In genomic region chr15:101803052-101803822, GRCm38 (mm10) we compare ENCODE assay signal across 14 mouse cellular contexts. TPM values are rescaled to one million over a fixed set of nuclear protein-coding genes. Genes with fewer than 3 reads are reported as not detected.
DNase-seq lines count a peak whose midpoint lies in the region; ATAC-seq lines count a peak whose summit lies in the region.
"Had no signal": no experiment of that assay in that cellular context is flagged by ENCODE, and none has a peak within 500 bp of the region (broad histone marks: within the 10 kb centered on the region; RNA-seq: fewer than 3 reads in every experiment).

No protein-coding gene starts in this region.

- H3K27ac ChIP-seq in forebrain, embryonic 15.5 days (replicated peaks), result peak overlapping the region; percentile 45
- H3K27ac ChIP-seq in hindbrain, embryonic 14.5 days, result peak overlapping the region; percentile 53; the same call in 1 of the 2 replicates
- no peak overlapping the region for H3K27ac ChIP-seq in midbrain, embryonic 16.5 days (ENCODE audit: low read length)

- intact Hi-C loops in left cerebral cortex, postnatal 4 days (cut with DNase I), result no loop called here

- ATAC-seq in forebrain, embryonic 15.5 days (replicated peaks), result peak; percentile 80
- ATAC-seq in hindbrain, embryonic 14.5 days (ENCODE audit: low FRiP score), result peak; percentile 27; the same call in 1 of the 2 replicates
- ATAC-seq in midbrain, embryonic 16.5 days, result peak; percentile 60; the same call in 1 of the 2 replicates
- no peak for ATAC-seq in granulocyte monocyte progenitor cell, adult 5-6 weeks (replicated peaks; ENCODE audit: poor library complexity, severe bottlenecking)
- ATAC-seq in megakaryocyte, adult 5-6 weeks (ENCODE audit: poor library complexity, severe bottlenecking), result no peak
- ATAC-seq: intestine, embryonic 16.5 days had no signal

- peaks cover 17% of the 10 kb centered on the region for H3K4me1 ChIP-seq in forebrain, embryonic 15.5 days
- H3K4me1 ChIP-seq in hindbrain, embryonic 14.5 days (replicated peaks; ENCODE audit: control insufficient read depth, insufficient read depth, low read length), result peaks cover 10% of the 10 kb centered on the region; the same call in 1 of the 2 replicates
- H3K4me1 ChIP-seq in midbrain, embryonic 16.5 days (ENCODE audit: control insufficient read depth, insufficient read depth, low read length), result peaks cover 9% of the 10 kb centered on the region

- peak; percentile 54 for DNase-seq in left cerebral cortex, adult 11 months (ENCODE audit: low spot score)
- DNase-seq in left cerebral cortex, postnatal 4 days, result no peak
- DNase-seq in hindbrain, embryonic 14.5 days (ENCODE audit: low spot score), result no peak
- DNase-seq: cerebellum, adult 9-10 months; thymus, postnatal 4 days had no signal

- no peak overlapping the region for H3K4me3 ChIP-seq in forebrain, embryonic 15.5 days
- no peak overlapping the region for H3K4me3 ChIP-seq in hindbrain, embryonic 14.5 days (replicated peaks; ENCODE audit: low read length)
- no peak overlapping the region for H3K4me3 ChIP-seq in midbrain, embryonic 16.5 days (ENCODE audit: low read depth, low read length)

- WGBS in forebrain, embryonic 15.5 days, result 72% methylated on average over 11 of the region's 11 CpGs
- WGBS in hindbrain, embryonic 14.5 days, result 57% methylated on average over 11 of the region's 11 CpGs
- WGBS in midbrain, embryonic 16.5 days, result 57% methylated on average over 11 of the region's 11 CpGs

- H3K27me3 ChIP-seq in forebrain, embryonic 15.5 days, result no peaks in the 10 kb centered on the region
- no peaks in the 10 kb centered on the region for H3K27me3 ChIP-seq in hindbrain, embryonic 14.5 days (ENCODE audit: control insufficient read depth, insufficient read depth, low read length)
- no peaks in the 10 kb centered on the region for H3K27me3 ChIP-seq in midbrain, embryonic 16.5 days (ENCODE audit: control insufficient read depth, insufficient read depth, low read depth, low read length)

- H3K4me2 ChIP-seq in forebrain, embryonic 15.5 days (replicated peaks), result no peak overlapping the region
- H3K4me2 ChIP-seq in hindbrain, embryonic 14.5 days (replicated peaks), result no peak overlapping the region
- H3K4me2 ChIP-seq in midbrain, embryonic 16.5 days (ENCODE audit: low read length), result no peak overlapping the region
- H3K4me2 ChIP-seq: liver, embryonic 11.5 days had no signal

- no peaks in the 10 kb centered on the region for H3K36me3 ChIP-seq in forebrain, embryonic 15.5 days
- no peaks in the 10 kb centered on the region for H3K36me3 ChIP-seq in hindbrain, embryonic 14.5 days (replicated peaks; ENCODE audit: control insufficient read depth, insufficient read depth)
- H3K36me3 ChIP-seq in midbrain, embryonic 16.5 days (ENCODE audit: control insufficient read depth, insufficient read depth, low read length), result no peaks in the 10 kb centered on the region

- no peak overlapping the region for H3K9ac ChIP-seq in forebrain, embryonic 15.5 days (replicated peaks)
- H3K9ac ChIP-seq in hindbrain, embryonic 14.5 days, result no peak overlapping the region
- no peak overlapping the region for H3K9ac ChIP-seq in midbrain, embryonic 16.5 days (ENCODE audit: low read depth, low read length)

- H3K9me3 ChIP-seq in forebrain, embryonic 15.5 days, result no peaks in the 10 kb centered on the region
- no peaks in the 10 kb centered on the region for H3K9me3 ChIP-seq in hindbrain, embryonic 14.5 days (ENCODE audit: control insufficient read depth, low read length)
- H3K9me3 ChIP-seq in midbrain, embryonic 16.5 days (replicated peaks; ENCODE audit: control insufficient read depth, low read length, poor library complexity, severe bottlenecking), result no peaks in the 10 kb centered on the region

RNA-seq across cellular contexts. Expression of gene Krt73, which starts 1.1 kb away (rescaled TPM):
- total RNA-seq in left cerebral cortex, postnatal 4 days (2021), result under 1 TPM; 0.42 to 0.46 TPM
- 0.43 and 1.1 TPM in 2 replicates for polyA plus RNA-seq in forebrain, embryonic 15.5 days (2015; fragmentation: Nextera tagmentation; extraction: Ambion mirVana)
- 0.52 and 0.68 TPM in 2 replicates for polyA plus RNA-seq in hindbrain, embryonic 14.5 days (2014; fragmentation: Nextera tagmentation; extraction: Ambion mirVana)
- polyA plus RNA-seq in midbrain, embryonic 16.5 days (2015; fragmentation: Nextera tagmentation; extraction: Ambion mirVana), result 0.31 and 0.43 TPM in 2 replicates
- not detected in 2 replicates for total RNA-seq in granulocyte monocyte progenitor cell, adult 5-6 weeks (2014; fragmentation: Nextera tagmentation)
- total RNA-seq in granulocyte monocyte progenitor cell, adult 5-6 weeks (2017), result not detected in 2 replicates
- total RNA-seq in megakaryocyte, adult 5-6 weeks (2015), result not detected in 2 replicates
- not detected in 2 replicates for total RNA-seq in megakaryocyte, adult 5-6 weeks (2017)
- polyA plus RNA-seq: embryonic facial prominence, embryonic 11.5 days; heart, embryonic 14.5 days; intestine, embryonic 16.5 days; large intestine, adult 2 months; liver, embryonic 11.5 days had no signal

RNA-seq across cellular contexts. Expression of gene Krt2, which starts 14.7 kb away (rescaled TPM):
- not detected for total RNA-seq in left cerebral cortex, postnatal 4 days (2021)
- not detected in 2 replicates for polyA plus RNA-seq in forebrain, embryonic 15.5 days (2015; fragmentation: Nextera tagmentation; extraction: Ambion mirVana)
- not detected in 2 replicates for polyA plus RNA-seq in hindbrain, embryonic 14.5 days (2014; fragmentation: Nextera tagmentation; extraction: Ambion mirVana)
- not detected in 2 replicates for polyA plus RNA-seq in midbrain, embryonic 16.5 days (2015; fragmentation: Nextera tagmentation; extraction: Ambion mirVana)
- total RNA-seq in granulocyte monocyte progenitor cell, adult 5-6 weeks (2014; fragmentation: Nextera tagmentation), result not detected in 2 replicates
- not detected in 2 replicates for total RNA-seq in granulocyte monocyte progenitor cell, adult 5-6 weeks (2017)
- not detected in 2 replicates for total RNA-seq in megakaryocyte, adult 5-6 weeks (2015)
- not detected in 2 replicates for total RNA-seq in megakaryocyte, adult 5-6 weeks (2017)
- polyA plus RNA-seq: embryonic facial prominence, embryonic 11.5 days; heart, embryonic 14.5 days; intestine, embryonic 16.5 days; large intestine, adult 2 months; liver, embryonic 11.5 days had no signal

RNA-seq across cellular contexts. Expression of gene Krt72, which starts 17.0 kb away (rescaled TPM):
- total RNA-seq in left cerebral cortex, postnatal 4 days (2021), result not detected
- not detected in 2 replicates for polyA plus RNA-seq in forebrain, embryonic 15.5 days (2015; fragmentation: Nextera tagmentation; extraction: Ambion mirVana)
- not detected in 2 replicates for polyA plus RNA-seq in hindbrain, embryonic 14.5 days (2014; fragmentation: Nextera tagmentation; extraction: Ambion mirVana)
- polyA plus RNA-seq in midbrain, embryonic 16.5 days (2015; fragmentation: Nextera tagmentation; extraction: Ambion mirVana), result not detected in 2 replicates
- total RNA-seq in granulocyte monocyte progenitor cell, adult 5-6 weeks (2014; fragmentation: Nextera tagmentation), result not detected in 2 replicates
- not detected in 2 replicates for total RNA-seq in granulocyte monocyte progenitor cell, adult 5-6 weeks (2017)
- total RNA-seq in megakaryocyte, adult 5-6 weeks (2015), result not detected in 2 replicates
- not detected in 2 replicates for total RNA-seq in megakaryocyte, adult 5-6 weeks (2017)
- polyA plus RNA-seq: embryonic facial prominence, embryonic 11.5 days; heart, embryonic 14.5 days; intestine, embryonic 16.5 days; large intestine, adult 2 months; liver, embryonic 11.5 days had no signal

RNA-seq across cellular contexts. Expression of gene Krt1, which starts 47.4 kb away (rescaled TPM):
- 1 to 10 TPM; 5.9 to 6.1 TPM for total RNA-seq in left cerebral cortex, postnatal 4 days (2021)
- 8.4 and 8.6 TPM in 2 replicates for polyA plus RNA-seq in forebrain, embryonic 15.5 days (2015; fragmentation: Nextera tagmentation; extraction: Ambion mirVana)
- polyA plus RNA-seq in hindbrain, embryonic 14.5 days (2014; fragmentation: Nextera tagmentation; extraction: Ambion mirVana), result 11.9 and 12.2 TPM in 2 replicates
- 14.5 and 14.7 TPM in 2 replicates for polyA plus RNA-seq in midbrain, embryonic 16.5 days (2015; fragmentation: Nextera tagmentation; extraction: Ambion mirVana)
- not detected in 2 replicates for total RNA-seq in granulocyte monocyte progenitor cell, adult 5-6 weeks (2014; fragmentation: Nextera tagmentation)
- total RNA-seq in granulocyte monocyte progenitor cell, adult 5-6 weeks (2017), result not detected in 2 replicates
- not detected in 2 replicates for total RNA-seq in megakaryocyte, adult 5-6 weeks (2015)
- total RNA-seq in megakaryocyte, adult 5-6 weeks (2017), result not detected in 2 replicates

Comparison
In these comparisons a context has a peak if more than half of its experiments do, and no peak if none do; other contexts are left out.
1. ATAC-seq: peak in forebrain, embryonic 15.5 days (single experiment), hindbrain, embryonic 14.5 days (single experiment) and midbrain, embryonic 16.5 days (single experiment); none in granulocyte monocyte progenitor cell, adult 5-6 weeks (single experiment) and megakaryocyte, adult 5-6 weeks (single experiment).